In genomic region chr7:29306619-29307018, GRCm38 (mm10) we compare ENCODE assay signal across 8 mouse cellular contexts. TPM values are rescaled to one million over a fixed set of nuclear protein-coding genes. Genes with fewer than 3 reads are reported as not detected.
A peak's percentile ranks its signal among the peaks of the same experiment; 100 is the strongest.
DNase-seq lines count a peak whose midpoint lies in the region; ATAC-seq lines count a peak whose summit lies in the region.

No protein-coding gene starts in this region.

- H3K27ac ChIP-seq in lung, embryonic 15.5 days: peak overlapping the region; percentile 53; the same call in 1 of the 2 replicates
- peak overlapping the region; percentile 89 for H3K27ac ChIP-seq in forebrain, embryonic 10.5 days
- H3K27ac ChIP-seq in liver, embryonic 12.5 days: no peak overlapping the region

- WGBS in lung, embryonic 15.5 days: 31% methylated on average over 7 of the region's 7 CpGs
- WGBS in forebrain, embryonic 10.5 days: 19% methylated on average over 7 of the region's 7 CpGs
- WGBS in liver, embryonic 12.5 days (ENCODE audit: insufficient replicate concordance): 21% methylated on average over 7 of the region's 7 CpGs

- ATAC-seq in lung, embryonic 15.5 days (ENCODE audit: borderline replicate concordance, extremely low read depth, low FRiP score, low TSS enrichment): no peak
- ATAC-seq in liver, embryonic 12.5 days: no peak

- H3K27me3 ChIP-seq in lung, embryonic 15.5 days: peaks cover 25% of the 10 kb centered on the region
- H3K27me3 ChIP-seq in forebrain, embryonic 10.5 days (ENCODE audit: poor library complexity, severe bottlenecking): peaks cover 75% of the 10 kb centered on the region
- H3K27me3 ChIP-seq in liver, embryonic 12.5 days (replicated peaks): peaks cover 85% of the 10 kb centered on the region
- H3K27me3 ChIP-seq in splenic B cell, adult 2 months (ENCODE audit: control insufficient read depth, insufficient read depth, low read length, poor library complexity, severe bottlenecking): no peaks in the 10 kb centered on the region; the same call in 1 of the 2 replicates

- no peaks in the 10 kb centered on the region for H3K9me3 ChIP-seq in lung, embryonic 15.5 days
- no peaks in the 10 kb centered on the region for H3K9me3 ChIP-seq in forebrain, embryonic 10.5 days
- no peaks in the 10 kb centered on the region for H3K9me3 ChIP-seq in liver, embryonic 12.5 days (replicated peaks)

- H3K4me2 ChIP-seq in lung, embryonic 15.5 days: peak overlapping the region; percentile 95; the same call in 1 of the 2 replicates
- peak overlapping the region; percentile 94 for H3K4me2 ChIP-seq in liver, embryonic 12.5 days

- DNase-seq in lung, postnatal 25 days (ENCODE audit: low spot score): no peak
- DNase-seq in ZHBTc4 (ENCODE audit: low read depth, low spot score): peak; percentile 76
- DNase-seq in forebrain, embryonic 10.5 days (ENCODE audit: extremely low spot score, low spot score): peak; percentile 56
- peak; percentile 76 for DNase-seq in splenic B cell, adult 2 months (ENCODE audit: low read depth, low spot score)
- DNase-seq in urinary bladder, adult 2 months (ENCODE audit: low spot score): no peak
- no peak for DNase-seq in Muller cell, postnatal 12 days (ENCODE audit: inconsistent ontology term)

- no peak overlapping the region for H3K9ac ChIP-seq in lung, embryonic 15.5 days
- H3K9ac ChIP-seq in liver, embryonic 12.5 days: no peak overlapping the region

- peaks cover 52% of the 10 kb centered on the region for H3K4me1 ChIP-seq in lung, embryonic 15.5 days
- H3K4me1 ChIP-seq in forebrain, embryonic 10.5 days: peaks cover 75% of the 10 kb centered on the region
- H3K4me1 ChIP-seq in liver, embryonic 12.5 days: peaks cover 68% of the 10 kb centered on the region

- H3K4me3 ChIP-seq in lung, embryonic 15.5 days: no peak overlapping the region
- peak overlapping the region; percentile 77 for H3K4me3 ChIP-seq in forebrain, embryonic 10.5 days
- H3K4me3 ChIP-seq in liver, embryonic 12.5 days: peak overlapping the region; percentile 67; the same call in 1 of the 2 replicates

- no peaks in the 10 kb centered on the region for H3K36me3 ChIP-seq in lung, embryonic 15.5 days
- H3K36me3 ChIP-seq in forebrain, embryonic 10.5 days (replicated peaks): peaks cover 14% of the 10 kb centered on the region
- H3K36me3 ChIP-seq in liver, embryonic 12.5 days: no peaks in the 10 kb centered on the region
- H3K36me3 ChIP-seq in splenic B cell, adult 2 months (ENCODE audit: control insufficient read depth, insufficient read depth, low read length, poor library complexity, severe bottlenecking): no peaks in the 10 kb centered on the region

RNA-seq across cellular contexts. Expression of gene Dpf1, which starts 2.9 kb away (rescaled TPM):
- 12.8 and 13.7 TPM in 2 replicates for polyA plus RNA-seq in lung, embryonic 15.5 days (2015; fragmentation: Nextera tagmentation; extraction: Ambion mirVana)
- 39.1 and 42.7 TPM in 2 replicates for polyA plus RNA-seq in forebrain, embryonic 10.5 days (2016; fragmentation: Nextera tagmentation; extraction: Ambion mirVana)
- polyA plus RNA-seq in liver, embryonic 12.5 days (2016; fragmentation: Nextera tagmentation; extraction: Ambion mirVana): 2.6 and 3.6 TPM in 2 replicates
- 1.3 and 2.8 TPM in 2 replicates for polyA plus RNA-seq in urinary bladder, adult 2 months (2012; rRNA removed)

RNA-seq across cellular contexts. Expression of gene Ppp1r14a, which starts 17.5 kb away (rescaled TPM):
- polyA plus RNA-seq in lung, embryonic 15.5 days (2015; fragmentation: Nextera tagmentation; extraction: Ambion mirVana): 148 and 159 TPM in 2 replicates
- 7.4 and 8.7 TPM in 2 replicates for polyA plus RNA-seq in forebrain, embryonic 10.5 days (2016; fragmentation: Nextera tagmentation; extraction: Ambion mirVana)
- 4.6 and 5.1 TPM in 2 replicates for polyA plus RNA-seq in liver, embryonic 12.5 days (2016; fragmentation: Nextera tagmentation; extraction: Ambion mirVana)
- polyA plus RNA-seq in urinary bladder, adult 2 months (2012; rRNA removed): 303 and 338 TPM in 2 replicates

RNA-seq across cellular contexts. Expression of gene Spint2, which starts 24.9 kb away (rescaled TPM):
- 325 and 332 TPM in 2 replicates for polyA plus RNA-seq in lung, embryonic 15.5 days (2015; fragmentation: Nextera tagmentation; extraction: Ambion mirVana)
- 44.2 and 50.8 TPM in 2 replicates for polyA plus RNA-seq in forebrain, embryonic 10.5 days (2016; fragmentation: Nextera tagmentation; extraction: Ambion mirVana)
- polyA plus RNA-seq in liver, embryonic 12.5 days (2016; fragmentation: Nextera tagmentation; extraction: Ambion mirVana): 25.9 and 28.4 TPM in 2 replicates
- polyA plus RNA-seq in urinary bladder, adult 2 months (2012; rRNA removed): 485 and 505 TPM in 2 replicates

RNA-seq across cellular contexts. Expression of gene 2200002D01Rik, which starts 58.4 kb away (rescaled TPM):
- 13.1 and 14.4 TPM in 2 replicates for polyA plus RNA-seq in lung, embryonic 15.5 days (2015; fragmentation: Nextera tagmentation; extraction: Ambion mirVana)
- polyA plus RNA-seq in forebrain, embryonic 10.5 days (2016; fragmentation: Nextera tagmentation; extraction: Ambion mirVana): 2.9 and 4.1 TPM in 2 replicates
- 3.0 and 3.9 TPM in 2 replicates for polyA plus RNA-seq in liver, embryonic 12.5 days (2016; fragmentation: Nextera tagmentation; extraction: Ambion mirVana)
- polyA plus RNA-seq in urinary bladder, adult 2 months (2012; rRNA removed): 144 and 178 TPM in 2 replicates

Comparison
In these comparisons a context has a peak if more than half of its experiments do, and no peak if none do; other contexts are left out.
1. DNase-seq: peak in ZHBTc4 (single experiment), forebrain, embryonic 10.5 days (single experiment) and splenic B cell, adult 2 months (single experiment); none in lung, postnatal 25 days (single experiment), urinary bladder, adult 2 months (single experiment) and Muller cell, postnatal 12 days (single experiment).
2. RNA of gene Ppp1r14a, which starts 17.5 kb away (polyA plus RNA-seq): 303 to 338 TPM in urinary bladder, adult 2 months and 148 to 159 TPM in lung, embryonic 15.5 days; 7.4 to 8.7 TPM in forebrain, embryonic 10.5 days and 4.6 to 5.1 TPM in liver, embryonic 12.5 days; every median in the first group is over 10 times any median in the second.